Mouse (Mus musculus) G1E (cell line): ENCODE measurements around the gene Rem2. TPM values are rescaled to one million over a fixed set of nuclear protein-coding genes. Genes with fewer than 3 reads are reported as not detected.
A peak's percentile ranks its signal among the peaks of the same experiment; 100 is the strongest.

Experiments
- ATAC-seq: 2 replicates; pipeline ENCODE4 v1.8.0; 2016; ENCODE audit warnings: mild to moderate bottlenecking; ENCODE audit not compliant: insufficient number of reproducible peaks, poor library complexity, low FRiP score, severe bottlenecking; ENCODE audit errors: extremely low read depth
- DNase-seq: peaks from one replicate; pipeline ENCODE4 v3.0.0; 2012; ENCODE audit warnings: low spot score
- H3K27me3 ChIP-seq: 2 replicates; pipeline ENCODE4 v1.6.1; 2012; ENCODE audit warnings: mild to moderate bottlenecking, low read length, inconsistent platforms; ENCODE audit not compliant: insufficient read depth
- H3K36me3 ChIP-seq: replicated peaks from 2 replicates; pipeline ENCODE3; 2012; ENCODE audit warnings: mild to moderate bottlenecking, inconsistent platforms
- H3K4me1 ChIP-seq: 2 replicates; pipeline ENCODE4 v1.6.1; 2012; ENCODE audit warnings: low read depth, low read length, inconsistent platforms, mixed read lengths; ENCODE audit not compliant: insufficient read depth
- H3K4me3 ChIP-seq: 2 replicates; pipeline ENCODE4 v1.5.1; 2012; ENCODE audit warnings: low read depth, mild to moderate bottlenecking, inconsistent platforms, low read length, moderate library complexity, mixed read lengths
- H3K9me3 ChIP-seq: replicated peaks from 2 replicates; pipeline ENCODE4 v1.6.1; 2012; ENCODE audit warnings: inconsistent platforms
- CTCF ChIP-seq: IDR thresholded peaks from 2 replicates; pipeline ENCODE4 v1.5.1; 2012; ENCODE audit warnings: low read depth, low read length, inconsistent platforms, mixed read lengths
- GATA1 ChIP-seq: IDR thresholded peaks from 2 replicates; pipeline ENCODE4 v1.6.1; 2012; ENCODE audit warnings: borderline replicate concordance, low read length, inconsistent platforms, mixed read lengths
- GATA2 ChIP-seq: IDR thresholded peaks from 2 replicates; pipeline ENCODE4 v1.6.1; 2012; ENCODE audit warnings: low read depth, low read length, inconsistent platforms, borderline replicate concordance
- POLR2AphosphoS5 ChIP-seq: IDR thresholded peaks from 2 replicates; pipeline ENCODE4 v1.6.1; 2012; ENCODE audit warnings: low read depth, low read length, inconsistent platforms; ENCODE audit not compliant: insufficient replicate concordance
- TAL1 ChIP-seq: conservative IDR thresholded peaks from 2 replicates; pipeline ENCODE4 v1.6.1; 2012; ENCODE audit warnings: low read depth, low read length, inconsistent platforms, mixed read lengths
- polyA plus RNA-seq: library from polyadenylated mRNA; stranded (reverse); fragments of >175 nt; gene quantifications from 2 replicates; pipeline ENCODE4 v1.2.3, GENCODE M21; 2012
- total RNA-seq, 2 experiments: library from RNA; stranded (forward) in 1 of 2; stranded (reverse) in 1 of 2; fragments of 200-1000 nt in 1 of 2; fragments of >200 nt in 1 of 2; fragmentation: Nextera tagmentation in 1 of 2; gene quantifications; 2 replicates each; pipeline ENCODE4 v1.2.3; 2014 to 2017

Gene Rem2
- total and polyA plus RNA-seq, 3 experiments, result 0.08 TPM; not detected in 2

GRCm38 (mm10) chr14:54496706-54497105 is 20.8 kb downstream of the Rem2 start:
- peaks cover 6% of the 10 kb centered on the region for H3K27me3 ChIP-seq
- DNase-seq (no peak), ATAC-seq (no peak)

DNA sequence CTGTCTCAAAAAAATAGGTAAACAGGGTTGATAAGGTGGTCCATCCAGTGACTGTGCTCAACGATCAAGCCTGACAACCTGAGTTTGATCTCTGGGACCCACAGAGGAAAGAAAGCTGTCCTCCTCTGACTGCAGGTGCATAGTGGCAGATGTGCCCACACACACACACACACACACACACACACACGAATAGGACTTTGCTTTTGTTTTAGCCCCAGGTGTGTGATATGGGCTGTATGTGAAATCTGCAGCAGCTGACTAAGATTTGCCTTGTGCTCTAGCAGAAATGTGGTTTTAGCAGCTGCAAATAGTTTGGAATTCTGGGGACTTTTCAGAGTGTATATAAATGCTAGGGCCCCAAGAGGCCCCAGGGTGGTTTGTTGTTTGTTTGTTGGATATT is 23.4 kb downstream of the Rem2 start:
- DNase-seq (no peak), ATAC-seq (no peak)
- H3K27me3 ChIP-seq, result peaks cover 6% of the 10 kb centered on the region
- no peaks in the 10 kb centered on the region for H3K36me3 ChIP-seq
- H3K4me1 ChIP-seq, result peaks cover 5% of the 10 kb centered on the region; the same call in 1 of the 2 replicates
- no peak overlapping the region for H3K4me3 ChIP-seq
- TF ChIP-seq CTCF (no peak), POLR2AphosphoS5 (no peak), GATA2 (no peak), TAL1 (no peak), GATA1 (no peak)
- H3K9me3 ChIP-seq, result no peaks in the 10 kb centered on the region

More at GRCm38 (mm10) chr14:54496706-54497105, 20.8 kb downstream of the Rem2 start:
- H3K36me3 ChIP-seq, result no peaks in the 10 kb centered on the region
- no peaks in the 10 kb centered on the region for H3K9me3 ChIP-seq
- TF ChIP-seq TAL1, result no peak
- TF ChIP-seq GATA1, result no peak
- no peak for TF ChIP-seq CTCF
- TF ChIP-seq POLR2AphosphoS5, result no peak
- no peak for TF ChIP-seq GATA2
- H3K4me1 ChIP-seq, result peaks cover 7% of the 10 kb centered on the region; the same call in 1 of the 2 replicates
- no peak overlapping the region for H3K4me3 ChIP-seq

- Histone ChIP-seq H3K4me3 (no peak overlapping the region), H3K4me1 (peaks cover 2% of the 10 kb centered on the region; the same call in 1 of the 2 replicates), H3K9me3 (no peaks in the 10 kb centered on the region), H3K36me3 (peaks cover 11% of the 10 kb centered on the region), H3K27me3 (peaks cover 6% of the 10 kb centered on the region)
- DNase-seq (no peak), ATAC-seq (no peak)
- TF ChIP-seq CTCF (no peak), POLR2AphosphoS5 (no peak), TAL1 (no peak), GATA1 (no peak), GATA2 (no peak)
Observed at GRCm38 (mm10) chr14:54501365-54501764, 25.5 kb downstream of the Rem2 start.

GRCm38 (mm10) chr14:54503092-54503491 is 27.2 kb downstream of the Rem2 start:
- Histone ChIP-seq H3K27me3 (peaks cover under 1% of the 10 kb centered on the region; the same call in 1 of the 2 replicates), H3K4me3 (no peak overlapping the region), H3K36me3 (peaks cover 28% of the 10 kb centered on the region), H3K9me3 (no peaks in the 10 kb centered on the region), H3K4me1 (peaks cover 7% of the 10 kb centered on the region)
- TF ChIP-seq GATA2, result no peak
- TF ChIP-seq CTCF, result no peak
- no peak for TF ChIP-seq GATA1
- TF ChIP-seq POLR2AphosphoS5, result no peak
- TF ChIP-seq TAL1, result no peak
- ATAC-seq, result no peak
- no peak for DNase-seq

DNA sequence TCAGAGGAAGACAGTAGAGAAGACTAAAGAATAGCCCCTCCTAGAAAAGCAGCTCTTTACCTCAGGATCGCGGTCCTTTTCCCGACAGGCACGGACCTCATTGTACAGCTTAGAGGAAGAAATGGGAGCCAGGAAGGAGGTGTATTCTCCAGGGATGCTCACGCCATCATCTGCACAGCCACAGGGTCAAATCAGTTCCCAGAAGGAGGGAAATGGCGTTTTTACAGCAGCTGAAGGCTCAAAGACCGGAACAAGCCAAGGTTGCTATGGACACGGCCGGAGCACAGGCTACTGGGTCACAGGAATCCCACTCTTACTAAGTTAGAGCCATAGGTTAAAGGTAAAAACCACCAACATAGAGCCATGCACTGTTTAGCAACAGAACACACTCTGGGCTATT is 33.9 kb downstream of the Rem2 start:
- Histone ChIP-seq H3K4me1 (peaks cover 5% of the 10 kb centered on the region), H3K9me3 (0 out of 2 replicates have a peak, but pooled peaks cover 2% of the 10 kb centered on the region), H3K4me3 (no peak overlapping the region), H3K27me3 (no peaks in the 10 kb centered on the region), H3K36me3 (peaks cover 94% of the 10 kb centered on the region)
- ATAC-seq (no peak), DNase-seq (no peak)
- TF ChIP-seq GATA1 (no peak), TAL1 (no peak), POLR2AphosphoS5 (no peak), CTCF (no peak), GATA2 (no peak)

DNA sequence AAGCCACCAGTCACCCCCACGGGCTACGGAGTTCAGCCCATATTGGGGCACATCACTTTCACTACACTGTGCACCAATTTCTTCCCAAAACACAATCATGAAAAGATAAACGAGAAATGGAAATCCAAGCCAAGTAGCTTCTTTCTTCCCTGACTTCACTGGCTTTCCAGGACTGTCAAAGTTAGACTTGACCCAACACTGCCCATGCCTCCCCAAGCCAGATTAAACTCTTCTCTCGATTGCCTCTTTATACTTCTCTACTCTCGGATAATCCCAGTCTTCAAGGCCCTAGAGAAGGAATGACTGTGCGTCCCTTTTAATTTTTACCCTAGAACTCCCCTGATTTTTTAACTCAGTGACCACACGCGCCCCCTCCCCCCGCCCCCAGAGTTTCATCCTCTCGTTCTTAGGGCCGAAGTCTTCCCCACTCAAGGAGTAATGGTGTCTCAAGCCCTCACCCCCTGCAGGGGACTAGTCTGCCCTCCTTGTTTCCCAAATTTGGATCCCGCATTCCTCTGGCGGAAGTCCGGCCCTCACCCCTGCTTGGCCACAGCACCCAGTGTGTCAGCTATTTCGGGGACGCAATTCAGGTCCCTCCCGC is 40.9 kb downstream of the Rem2 start:
- H3K4me1 ChIP-seq, result peaks cover 29% of the 10 kb centered on the region
- H3K36me3 ChIP-seq, result peaks cover 42% of the 10 kb centered on the region
- no peak for TF ChIP-seq GATA2
- peak; percentile 48 for DNase-seq
- ATAC-seq, result no peak
- 0 out of 2 replicates have a peak, but pooled peaks cover 2% of the 10 kb centered on the region for H3K9me3 ChIP-seq
- peaks cover 12% of the 10 kb centered on the region for H3K27me3 ChIP-seq
- H3K4me3 ChIP-seq, result peak overlapping the region; percentile 77

DNA sequence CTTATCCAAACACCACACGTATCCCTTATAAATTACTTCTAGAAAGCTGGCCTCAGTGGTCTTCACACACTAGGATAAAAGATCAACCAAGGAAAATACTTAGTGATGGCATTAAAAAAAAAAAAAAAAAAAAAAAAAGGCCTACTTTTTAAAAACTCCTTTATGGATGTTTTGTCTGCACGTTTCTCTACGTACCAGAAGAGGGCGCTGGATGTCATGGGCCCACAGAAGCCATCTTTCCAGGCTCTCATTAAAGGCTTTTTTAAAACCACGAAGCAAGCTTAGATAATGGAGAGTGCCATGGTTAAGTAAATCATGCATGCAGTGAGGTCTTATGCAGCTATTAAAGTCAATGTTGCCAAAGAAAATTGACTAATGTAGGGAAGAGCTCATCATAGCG is 47.7 kb downstream of the Rem2 start:
- no peak for DNase-seq
- no peak for ATAC-seq
- Histone ChIP-seq H3K9me3 (no peaks in the 10 kb centered on the region), H3K27me3 (peaks cover 44% of the 10 kb centered on the region), H3K4me3 (no peak overlapping the region), H3K4me1 (peaks cover 14% of the 10 kb centered on the region), H3K36me3 (no peaks in the 10 kb centered on the region)
- TF ChIP-seq POLR2AphosphoS5 (no peak), GATA2 (no peak), GATA1 (no peak), CTCF (0 out of 2 replicates have a peak, but pooled peaks have one; percentile 8)
